Mouse (Mus musculus) hematopoietic stem cell, adult 5-6 weeks (primary cell): Measurements from ENCODE around the gene Tenm2. TPM values are rescaled to one million over a fixed set of nuclear protein-coding genes. Genes with fewer than 3 reads are reported as not detected.

Experiments
- ATAC-seq, 2 experiments: fragments of 125-278 bp in 1 of 2; replicated peaks in 1 of 2; 2 replicates each; pipeline ENCODE4 v1.8.0; 2016 to 2017; ENCODE audit warnings: inconsistent platforms in 2 of 2, mild to moderate bottlenecking in 2 of 2, moderate number of reproducible peaks in 2 of 2, low read depth in 1 of 2, moderate TSS enrichment in 1 of 2; ENCODE audit not compliant: low FRiP score in 2 of 2, poor library complexity in 2 of 2, severe bottlenecking in 2 of 2, insufficient read depth in 1 of 2, low TSS enrichment in 1 of 2
- total RNA-seq: library from RNA; stranded (forward); fragments of 172-1452, 232-1000 nt; gene quantifications from 2 replicates; pipeline ENCODE4 v1.2.3, GENCODE M21; 2017

The Tenm2 gene
- total RNA-seq, 1 experiment from 2014 or later, result not detected

DNA sequence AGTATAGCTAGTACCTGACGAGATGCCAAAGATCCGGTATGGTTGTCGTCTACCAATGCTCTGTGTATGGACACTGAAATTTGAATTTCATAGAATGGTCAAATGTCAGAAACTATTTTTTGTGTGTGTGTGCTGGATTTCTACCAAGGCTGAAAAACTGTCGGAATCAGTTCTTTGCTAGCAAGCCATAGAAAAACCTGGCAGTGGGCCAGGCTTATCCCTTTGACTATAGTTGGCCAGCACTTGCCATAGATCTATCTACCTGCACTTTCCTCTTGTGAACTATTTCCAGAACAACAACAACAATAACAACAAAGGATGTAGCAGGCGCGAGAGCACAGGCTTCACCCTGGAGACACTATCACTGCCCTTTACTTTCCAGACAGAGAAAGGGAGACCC lies 1098.5 kb downstream of the Tenm2 start:
- no peak for ATAC-seq

DNA sequence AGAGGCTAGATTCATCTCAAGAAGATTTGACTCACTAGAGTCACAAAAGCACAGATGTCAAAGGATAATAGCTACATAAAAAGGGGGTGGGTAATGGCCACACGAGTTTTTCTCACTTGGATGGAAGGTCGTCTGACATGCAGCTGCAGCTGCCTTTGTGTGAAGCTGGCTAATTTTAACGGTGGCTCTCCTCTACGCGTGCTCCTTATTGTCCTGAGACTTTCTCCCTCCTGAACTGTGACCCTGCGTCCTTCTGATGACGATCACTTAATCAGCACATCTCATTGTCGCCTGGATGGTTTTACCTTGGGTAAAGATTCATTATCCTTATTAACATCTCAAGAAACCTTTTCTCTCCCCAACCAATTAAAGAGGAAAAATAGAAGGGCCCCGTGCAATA lies 1101.1 kb downstream of the Tenm2 start:
- no peak for ATAC-seq

DNA sequence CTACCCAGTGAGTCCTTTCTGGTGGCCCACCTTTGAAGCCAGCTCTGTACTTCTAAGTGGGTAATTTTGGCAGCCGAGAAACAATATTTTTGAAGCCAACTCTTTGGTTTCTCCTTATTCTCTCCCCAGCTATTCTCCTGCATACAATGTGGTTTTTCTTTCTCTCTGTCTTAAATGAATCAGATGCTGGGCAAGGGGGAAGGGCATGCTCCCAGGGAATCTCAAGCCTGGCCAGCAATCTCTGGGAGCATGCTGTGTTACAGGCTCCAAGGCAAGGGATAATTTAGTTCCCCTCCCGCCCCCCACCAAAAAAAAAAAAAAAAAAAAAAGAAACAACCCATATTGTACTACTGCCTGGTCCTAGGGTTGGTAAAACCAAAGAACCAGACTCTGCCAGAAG lies 1112.5 kb downstream of the Tenm2 start:
- no peak for ATAC-seq

DNA sequence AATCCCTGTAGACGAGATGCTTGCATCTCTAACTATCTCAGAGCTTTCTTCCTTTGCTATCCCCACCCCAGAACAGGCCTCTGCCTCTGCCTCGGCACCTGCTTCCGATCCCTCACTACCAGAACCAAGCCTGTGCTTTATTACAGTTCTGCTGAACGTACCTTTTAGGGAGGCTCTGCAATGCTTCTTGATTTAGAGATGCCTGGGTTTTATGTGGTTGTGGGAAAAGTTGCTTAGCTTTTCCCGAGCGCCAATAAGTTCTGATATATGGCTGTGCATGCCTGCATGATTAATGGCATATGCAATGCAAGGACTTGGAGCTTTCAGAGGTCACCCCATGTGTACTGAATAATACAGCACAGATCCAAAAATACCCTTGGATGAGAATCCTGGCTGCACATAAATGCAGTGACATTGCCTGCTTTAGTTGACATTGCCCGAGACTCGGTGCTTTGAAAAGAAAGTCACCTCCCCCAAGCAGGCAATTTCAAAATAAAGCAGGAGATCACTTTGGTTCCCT lies 1114.3 kb downstream of the Tenm2 start:
- ATAC-seq, result no peak

DNA sequence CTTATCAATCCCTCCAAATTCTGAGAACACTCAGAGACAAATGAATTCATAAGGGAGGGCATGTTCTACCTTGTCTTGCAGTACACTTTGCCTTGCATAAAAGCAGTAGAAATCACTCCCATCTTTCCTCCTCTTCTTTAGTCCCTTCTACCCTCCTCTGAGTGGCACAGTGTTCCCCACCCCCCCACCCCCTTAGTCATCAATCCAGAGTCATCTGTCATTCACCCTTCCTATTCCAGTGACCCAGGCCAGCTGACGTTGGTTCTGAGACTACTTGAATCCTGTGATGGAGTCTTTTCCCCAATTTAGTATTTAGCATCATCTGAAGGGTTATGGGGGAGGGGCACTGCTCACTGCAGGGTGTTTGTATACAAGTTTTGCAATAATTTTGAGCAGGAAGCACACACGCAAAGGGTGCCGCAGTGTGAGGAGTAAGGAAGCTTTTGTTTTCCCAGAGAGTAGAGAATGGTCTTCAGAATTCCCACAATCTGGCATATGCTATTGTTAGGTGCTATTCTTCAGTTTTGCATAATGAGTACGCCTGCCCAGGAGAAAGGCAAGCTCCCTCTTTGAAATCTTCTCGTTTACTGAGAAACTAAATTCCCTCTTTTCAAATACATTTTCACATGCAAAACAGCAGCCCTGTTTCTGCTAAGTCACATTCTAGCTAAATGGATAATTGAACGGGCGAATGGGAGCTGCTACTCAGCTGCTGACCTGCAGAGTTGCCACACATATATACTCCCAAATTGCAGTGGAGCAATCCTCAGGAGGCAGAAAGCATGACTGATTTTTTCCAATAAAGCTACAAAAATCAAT lies 1115.0 kb downstream of the Tenm2 start:
- ATAC-seq, result no peak

DNA sequence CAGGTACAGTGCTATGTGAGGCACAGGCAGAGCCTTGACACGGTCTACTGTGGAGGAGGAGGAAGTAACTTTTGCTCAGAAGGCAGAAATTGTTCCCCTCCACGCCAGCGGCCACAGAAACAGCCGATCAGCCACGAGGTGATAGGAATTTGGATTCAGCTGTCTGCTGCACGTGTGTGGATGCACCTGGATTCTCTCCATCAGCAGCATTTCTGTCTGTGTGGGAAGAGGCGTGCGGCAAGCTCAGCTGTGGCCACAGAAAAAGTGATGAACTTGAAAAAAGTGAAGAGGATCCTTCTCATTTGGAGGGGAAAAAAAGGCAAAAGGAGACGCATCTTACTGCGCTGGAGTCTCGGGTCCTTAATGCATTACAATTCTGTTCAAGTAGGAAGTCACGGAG lies 1122.4 kb downstream of the Tenm2 start:
- no peak for ATAC-seq

DNA sequence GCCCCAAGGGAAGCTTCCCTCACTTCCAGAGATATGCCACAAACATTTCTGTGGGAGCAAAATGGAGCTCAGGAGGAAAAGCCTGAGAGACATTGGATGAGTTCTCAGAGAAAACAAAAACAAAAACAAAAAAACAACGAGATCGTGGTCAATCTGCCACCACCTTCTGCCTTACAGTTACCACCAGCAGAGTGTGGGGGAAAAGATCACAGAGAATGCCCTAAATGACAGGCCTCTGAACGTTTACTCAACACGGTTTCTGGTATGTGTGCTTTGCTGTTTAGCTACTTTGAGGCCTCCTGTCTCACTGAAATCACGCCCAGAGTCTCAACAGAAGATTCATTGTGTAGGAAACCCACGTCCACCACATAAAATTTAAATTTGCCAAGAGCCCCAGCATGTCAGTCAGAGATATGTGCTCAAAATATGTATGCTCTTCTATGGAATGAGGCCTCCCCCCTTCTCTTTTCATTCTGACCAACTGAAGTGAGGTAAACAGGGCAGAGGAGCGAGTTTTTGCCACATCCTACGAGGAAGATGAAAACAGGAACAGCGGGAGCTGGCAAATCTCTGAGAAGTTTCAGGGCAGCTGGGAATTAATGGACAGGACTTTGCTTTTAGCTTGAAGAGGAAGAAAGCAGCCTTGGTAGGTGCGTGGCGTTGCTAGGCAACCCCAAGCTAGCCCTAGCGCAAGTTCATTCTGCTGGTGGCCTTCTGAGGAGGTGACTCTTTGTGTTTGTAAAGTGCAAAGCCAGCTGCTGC lies 1126.6 kb downstream of the Tenm2 start:
- ATAC-seq, result no peak

DNA sequence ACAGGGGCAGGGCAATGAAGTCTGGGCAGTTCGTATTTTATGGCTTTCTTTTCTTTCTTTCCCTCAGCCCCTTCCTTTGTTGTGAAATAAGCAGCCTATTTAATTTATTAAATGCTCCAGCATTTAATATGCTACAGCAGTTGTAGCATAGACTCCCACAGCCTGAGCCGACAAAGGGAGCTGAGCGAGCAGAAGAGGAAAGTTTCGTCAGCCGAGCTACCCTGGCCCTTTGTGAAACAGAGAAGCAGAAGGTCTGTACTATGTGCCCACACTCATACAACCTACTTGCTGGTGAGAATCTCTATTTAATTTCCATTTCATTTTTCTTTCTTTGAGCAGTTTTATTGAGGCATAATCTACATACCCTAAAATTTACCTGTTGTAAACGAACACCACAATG lies 1127.9 kb downstream of the Tenm2 start:
- ATAC-seq, result no peak

DNA sequence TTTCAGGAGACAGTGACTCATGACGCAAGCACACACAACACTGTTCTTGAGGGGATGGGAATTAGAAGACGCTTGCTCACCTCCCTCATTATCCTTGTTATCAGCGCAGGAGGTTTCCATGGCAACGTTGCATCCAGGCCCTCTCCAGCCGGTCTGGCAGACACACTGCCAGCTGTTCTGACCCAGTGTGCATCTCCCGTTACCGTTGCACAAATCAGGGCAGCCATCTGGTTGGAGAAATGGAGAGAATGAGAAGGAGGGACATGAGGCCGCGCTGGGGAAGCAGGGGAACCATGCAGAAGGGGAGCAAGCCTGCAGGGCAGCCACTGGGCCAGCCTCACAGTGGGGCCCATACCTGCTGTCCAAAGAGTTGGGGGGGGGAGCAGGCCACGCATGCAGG lies 1129.1 kb downstream of the Tenm2 start:
- ATAC-seq, result no peak

DNA sequence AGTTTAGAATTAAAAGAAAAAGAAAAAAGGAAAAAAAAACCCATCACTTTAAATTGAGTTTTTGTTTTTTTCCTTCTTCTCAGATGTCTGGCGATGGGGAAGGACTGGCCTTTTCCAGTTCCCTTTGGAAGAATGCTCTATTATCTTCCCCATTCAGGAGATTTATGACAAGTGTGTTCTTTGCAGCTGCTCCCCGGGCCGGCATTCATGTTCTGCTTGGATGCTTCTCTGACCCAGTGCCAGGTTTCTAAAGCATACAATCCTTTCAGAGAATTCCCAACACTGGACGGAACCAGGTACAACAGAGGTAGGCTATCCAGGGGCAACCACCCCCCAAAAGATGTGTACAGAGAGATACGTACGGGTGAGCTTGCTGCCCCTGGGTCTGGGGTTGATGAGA lies 1132.2 kb downstream of the Tenm2 start:
- ATAC-seq, result no peak

DNA sequence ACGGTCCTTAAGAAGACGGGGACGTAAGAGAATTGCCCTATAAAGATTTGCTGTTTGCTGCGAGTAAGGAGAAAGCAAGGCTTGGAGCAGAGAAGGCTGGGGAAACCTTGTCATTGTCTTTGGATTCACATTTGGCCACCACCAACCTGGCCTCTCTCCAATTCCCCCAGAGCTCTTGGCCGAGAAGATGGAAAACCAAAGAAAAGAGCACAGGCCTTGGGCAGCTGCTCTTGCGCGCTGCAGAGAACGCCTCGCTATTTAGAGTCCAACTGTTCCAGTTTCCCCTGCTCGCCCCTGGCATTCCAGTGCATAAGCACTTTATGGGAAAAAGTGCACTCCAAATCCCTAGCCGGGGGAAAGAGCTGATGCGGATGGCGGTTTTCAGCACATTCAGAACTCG lies 1139.5 kb downstream of the Tenm2 start:
- ATAC-seq, result no peak

DNA sequence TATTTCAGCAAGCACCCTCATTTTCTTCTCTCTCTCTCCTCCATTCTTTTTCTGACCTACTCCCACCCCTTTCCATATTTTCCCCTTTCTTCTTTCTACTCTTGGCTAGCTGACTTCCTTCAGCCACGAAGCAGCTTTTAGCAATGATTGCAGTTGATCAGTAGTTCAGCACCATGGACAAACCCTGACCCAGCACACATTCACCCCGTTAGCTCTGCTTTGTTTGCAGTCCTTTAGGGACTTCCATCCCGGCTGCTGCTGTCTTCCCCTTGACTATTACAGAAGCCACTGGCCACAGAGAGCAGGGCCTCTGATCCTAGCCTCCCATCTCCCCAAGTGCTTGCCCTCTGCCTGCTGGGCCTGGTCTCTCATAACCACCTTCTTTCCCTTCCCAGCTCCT lies 1145.6 kb downstream of the Tenm2 start:
- no peak for ATAC-seq

DNA sequence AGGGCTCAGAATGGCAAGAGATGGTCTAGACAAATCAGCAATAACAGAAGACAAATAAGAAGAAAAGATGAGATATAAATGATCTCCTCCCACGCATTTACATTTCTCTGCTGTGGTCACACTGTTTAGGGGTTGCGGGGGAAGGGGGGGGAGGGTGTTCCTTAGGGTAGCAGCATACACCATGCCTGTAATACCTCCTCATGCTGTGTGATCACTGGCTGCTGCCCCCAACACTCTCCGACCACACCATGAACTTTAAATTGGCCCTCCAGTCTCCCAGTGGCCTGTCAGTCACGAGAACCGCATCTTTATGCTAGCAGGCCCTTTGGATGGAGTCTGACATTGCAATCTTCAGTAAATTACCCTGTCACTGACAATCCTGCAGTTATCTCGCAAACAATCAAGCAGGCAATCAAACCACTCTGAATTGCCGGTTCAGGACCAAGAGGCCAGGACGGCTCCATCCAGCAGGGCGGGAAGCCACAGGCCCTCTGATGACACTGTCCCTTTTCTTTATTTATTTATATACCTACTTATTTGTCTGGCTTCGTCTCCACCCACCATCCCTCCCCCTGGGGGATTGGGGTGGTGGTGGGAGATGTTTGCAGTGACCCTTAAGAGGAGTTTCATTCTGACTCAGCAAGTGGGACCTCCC lies 1154.2 kb downstream of the Tenm2 start:
- ATAC-seq, result no peak

DNA sequence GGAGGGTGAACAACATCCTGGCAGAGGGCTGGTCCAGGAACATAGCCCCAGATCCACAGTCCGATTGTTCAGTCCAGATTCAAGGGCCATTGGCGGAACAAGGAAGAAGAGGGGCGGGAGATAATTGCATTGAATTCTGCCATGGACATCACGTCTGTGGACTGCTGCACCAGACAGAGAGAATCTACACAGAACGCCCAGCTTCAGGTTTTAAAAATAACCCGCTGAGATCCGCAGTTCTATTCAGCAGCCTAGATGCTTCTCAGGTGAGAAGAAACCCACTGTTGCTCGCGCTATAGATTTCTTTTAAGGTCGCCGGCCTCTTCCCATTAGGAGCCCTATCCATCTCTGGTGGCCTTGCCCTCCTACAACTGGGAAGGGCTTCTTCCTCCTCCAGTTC lies 1155.0 kb downstream of the Tenm2 start:
- no peak for ATAC-seq

DNA sequence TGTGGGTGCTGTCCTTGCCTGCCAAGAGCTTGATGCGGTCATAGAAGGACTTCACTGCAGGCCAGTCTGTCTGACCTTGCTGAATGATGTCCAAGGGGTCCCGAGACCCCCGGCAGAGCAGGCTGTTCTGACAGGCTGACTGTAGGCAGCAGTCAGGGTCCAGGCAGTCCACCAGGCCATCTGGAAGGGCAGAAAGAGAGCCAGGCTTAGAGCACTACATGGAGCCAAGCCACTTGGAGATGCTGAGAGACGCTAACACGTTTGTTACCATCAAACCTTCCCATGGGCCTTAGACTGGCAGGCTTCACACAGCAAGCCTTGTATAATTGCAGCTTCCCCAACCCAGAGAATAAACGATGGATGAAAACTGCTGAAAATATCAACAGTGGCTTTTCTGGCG lies 1157.4 kb downstream of the Tenm2 start:
- ATAC-seq, result no peak

DNA sequence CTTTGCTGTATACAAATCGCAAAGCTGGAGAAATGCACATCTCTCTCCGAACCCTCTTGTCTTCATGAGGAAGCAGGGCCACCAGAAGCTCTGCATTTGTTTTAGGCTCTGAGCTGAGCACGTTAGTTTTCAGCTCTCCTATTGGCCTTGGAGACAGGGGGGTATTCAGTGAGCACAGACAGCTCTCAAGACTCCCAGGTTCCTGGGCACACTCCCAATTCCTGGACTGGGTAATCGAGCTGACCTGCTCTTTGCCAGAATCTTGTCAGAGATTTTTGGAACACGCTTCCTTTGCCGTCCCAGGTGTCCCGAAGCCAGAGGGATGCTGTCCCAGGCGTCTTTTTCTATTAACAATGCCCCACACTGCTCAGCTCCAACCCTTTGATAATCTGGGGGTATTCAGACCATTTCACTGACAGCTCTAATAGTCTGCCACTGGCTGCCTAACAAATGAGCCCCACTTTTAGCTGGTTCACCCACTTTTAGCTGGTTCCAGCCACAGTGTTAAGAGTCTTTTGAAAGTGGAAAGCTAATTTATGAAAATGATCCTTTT lies 1161.7 kb downstream of the Tenm2 start:
- no peak for ATAC-seq

DNA sequence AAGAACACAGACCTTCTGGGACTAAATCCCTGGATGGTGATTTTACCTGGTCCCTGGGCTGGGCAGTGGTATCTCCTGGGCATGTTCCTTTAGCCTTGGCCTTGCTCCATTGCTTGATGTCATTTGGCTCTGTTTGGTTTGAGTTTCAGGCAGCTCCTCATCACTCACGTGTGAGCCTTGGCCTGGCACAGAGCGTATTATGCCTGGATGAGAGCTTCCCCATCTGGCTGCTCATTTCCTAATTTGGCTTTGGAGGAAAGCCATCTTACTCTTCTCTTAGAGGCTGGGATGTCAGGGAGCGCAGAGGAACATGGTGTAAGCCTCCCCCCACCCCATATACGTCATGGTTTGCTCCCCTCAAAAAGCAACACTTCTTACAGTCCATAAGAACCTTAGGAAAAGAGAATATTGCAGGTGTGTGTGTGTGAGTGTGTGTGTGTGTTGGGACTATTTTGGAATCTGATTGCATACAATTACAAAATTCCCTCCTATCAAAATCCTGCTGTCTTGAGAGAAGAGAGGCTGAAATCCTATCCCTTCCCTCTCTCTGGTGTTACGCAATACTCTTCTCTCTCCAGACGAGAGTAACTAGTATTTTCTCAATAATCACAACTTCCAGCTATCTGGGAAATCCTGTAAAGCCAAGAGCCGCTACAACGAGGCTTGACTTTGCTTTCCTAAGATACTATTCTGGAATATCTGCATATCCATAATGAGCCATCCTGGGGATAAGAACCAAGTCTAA lies 1162.5 kb downstream of the Tenm2 start:
- no peak for ATAC-seq
